Mouse (Mus musculus): ENCODE results near the gene Galnt7. TPM values are rescaled to one million over a fixed set of nuclear protein-coding genes. Genes with fewer than 3 reads are reported as not detected.

The Galnt7 gene
- total RNA-seq, 4 experiments from 2014 or later = 10.1 to 12.0 (median 10.4) TPM

DNA sequence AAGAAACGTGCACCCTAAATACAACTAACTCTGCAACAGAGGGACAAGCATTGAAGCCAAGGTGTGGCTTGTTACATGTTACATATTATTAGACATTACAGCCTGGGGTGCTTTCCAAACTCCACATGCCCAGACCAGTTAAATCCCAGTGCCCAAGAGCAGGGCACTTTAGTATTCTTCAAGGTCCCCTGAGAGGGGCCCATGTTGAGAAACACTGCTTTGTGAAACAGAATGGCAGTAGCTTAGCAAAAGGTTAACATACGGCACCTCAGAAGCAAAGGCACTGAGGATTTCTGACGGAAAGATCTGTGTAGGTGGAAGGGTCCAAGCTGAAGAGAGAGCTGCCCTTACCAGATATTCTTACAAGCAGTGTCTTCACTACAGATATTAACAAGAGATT lies 67.0 kb downstream of the Galnt7 start:
- DNase-seq (ENCODE audit: low spot score in 2 of 2) = no peak

GRCm38 (mm10) chr8:57585128-57585442 lies 67.7 kb downstream of the Galnt7 start:
- no peak for DNase-seq (ENCODE audit: low spot score in 2 of 2)

- no peak for DNase-seq (ENCODE audit: low spot score in 2 of 2)
Measured at GRCm38 (mm10) chr8:57584416-57585127, 68.3 kb downstream of the Galnt7 start.

DNA sequence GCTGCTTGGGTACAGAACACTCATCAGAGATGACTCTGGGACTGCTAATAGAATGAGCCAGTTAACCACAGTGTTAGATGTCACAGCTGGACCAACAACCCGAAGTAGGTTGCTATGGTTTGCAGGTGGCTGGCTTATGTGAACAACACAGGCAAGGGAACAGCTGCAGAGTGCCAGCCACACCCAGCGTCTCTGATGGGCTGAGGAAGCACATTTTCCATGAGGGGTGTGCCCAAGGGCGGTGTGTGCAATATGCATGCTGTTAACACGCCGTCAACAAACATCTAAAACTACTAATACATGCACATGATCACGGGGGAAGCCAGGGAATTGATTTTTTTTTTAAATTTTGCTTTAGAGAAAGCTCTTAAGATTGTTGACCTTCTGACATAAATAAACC lies 73.0 kb downstream of the Galnt7 start:
- DNase-seq (ENCODE audit: low spot score in 2 of 2) = no peak

- no peak for DNase-seq (ENCODE audit: low spot score in 2 of 2)
Measured at GRCm38 (mm10) chr8:57577301-57577700, 75.5 kb downstream of the Galnt7 start.

DNA sequence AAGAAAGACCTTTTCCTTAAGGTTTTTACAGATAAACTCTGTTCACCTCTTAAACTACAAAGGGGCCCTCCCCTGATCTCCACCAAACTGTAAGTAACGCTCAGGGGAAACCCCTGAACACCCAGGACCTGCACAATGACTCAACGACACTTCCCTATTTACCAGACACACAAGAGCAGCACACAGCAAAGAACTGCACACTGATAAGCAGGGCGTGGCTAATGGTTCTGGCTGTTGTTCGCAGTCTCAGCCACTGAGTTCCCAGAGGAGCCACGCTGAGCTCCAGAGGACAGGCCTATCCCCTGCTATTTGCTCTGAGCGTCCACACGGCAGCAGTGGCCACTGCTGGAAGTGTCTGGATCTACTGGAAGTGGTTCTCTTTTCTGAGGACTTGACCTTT lies 76.6 kb downstream of the Galnt7 start:
- DNase-seq (ENCODE audit: low spot score in 2 of 2) = no peak

- DNase-seq (ENCODE audit: low spot score in 2 of 2) = no peak
Measured at GRCm38 (mm10) chr8:57575336-57575735, 77.5 kb downstream of the Galnt7 start.

- peak in 1 of 2 experiments; percentile 54 for DNase-seq (ENCODE audit: low spot score in 2 of 2)
Measured at GRCm38 (mm10) chr8:57574398-57574797, 78.4 kb downstream of the Galnt7 start.

DNA sequence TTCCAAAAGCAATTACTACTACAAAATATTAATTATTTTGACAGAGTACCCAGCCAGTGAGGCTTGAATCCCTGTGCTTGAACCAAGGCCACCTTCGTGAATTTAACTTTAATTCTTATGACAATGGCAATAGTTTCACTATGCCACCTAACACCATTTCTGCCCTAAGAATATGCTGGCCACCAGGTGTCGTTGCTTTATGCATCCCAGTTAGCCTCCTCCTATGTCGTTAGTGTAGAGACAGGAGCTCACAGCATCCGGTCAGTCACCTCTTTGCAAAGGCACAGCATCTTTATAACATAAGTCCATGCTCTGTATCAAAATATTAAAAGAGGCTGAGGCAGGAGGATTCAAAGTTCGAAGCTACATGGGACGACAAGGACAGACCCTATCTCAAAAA lies 79.0 kb downstream of the Galnt7 start:
- no peak for DNase-seq (ENCODE audit: low spot score in 2 of 2)

DNA sequence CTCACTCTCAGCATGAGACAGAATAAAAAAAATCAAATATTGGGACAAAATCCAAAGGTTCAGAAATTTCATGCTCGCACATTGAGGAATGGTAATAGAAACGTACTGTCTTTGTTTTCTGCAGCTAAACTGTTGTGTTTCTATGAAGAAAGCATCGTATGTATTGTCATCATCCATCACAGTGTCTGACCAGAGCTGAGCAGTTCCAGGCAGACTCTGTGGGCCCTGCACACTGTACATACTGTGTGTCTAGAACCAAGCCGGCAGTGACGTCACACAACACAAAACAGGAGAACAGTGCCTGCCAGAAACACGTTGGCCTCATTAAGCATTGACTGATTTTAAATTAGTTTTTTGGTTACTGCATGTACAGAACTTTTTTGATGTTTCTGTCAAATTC lies 82.9 kb downstream of the Galnt7 start:
- no peak for DNase-seq (ENCODE audit: low spot score in 2 of 2)

DNA sequence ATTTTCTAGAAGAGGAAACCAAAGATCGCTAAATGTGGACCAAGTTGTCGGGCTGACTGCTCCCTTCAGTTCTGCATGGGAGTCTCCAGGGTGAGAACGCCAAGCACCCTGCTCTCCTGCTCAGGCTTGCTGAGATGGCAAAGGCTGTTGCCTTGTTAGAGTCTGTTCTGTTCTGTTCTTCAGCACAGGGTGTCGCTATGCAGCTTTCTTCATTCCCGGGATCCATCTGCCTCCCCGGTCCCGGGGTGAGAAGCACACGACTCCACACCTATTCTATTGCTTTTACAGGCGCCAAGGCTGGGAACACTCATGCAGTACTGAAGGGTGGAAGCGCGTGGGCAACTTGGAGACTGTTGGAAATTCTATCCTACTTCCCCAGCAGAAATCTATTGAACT lies 83.4 kb downstream of the Galnt7 start:
- peak in 1 of 2 experiments; percentile 42 for DNase-seq (ENCODE audit: low spot score in 2 of 2)

- no peak for DNase-seq (ENCODE audit: low spot score in 2 of 2)
Measured at GRCm38 (mm10) chr8:57568633-57569399, 84.0 kb downstream of the Galnt7 start.

DNA sequence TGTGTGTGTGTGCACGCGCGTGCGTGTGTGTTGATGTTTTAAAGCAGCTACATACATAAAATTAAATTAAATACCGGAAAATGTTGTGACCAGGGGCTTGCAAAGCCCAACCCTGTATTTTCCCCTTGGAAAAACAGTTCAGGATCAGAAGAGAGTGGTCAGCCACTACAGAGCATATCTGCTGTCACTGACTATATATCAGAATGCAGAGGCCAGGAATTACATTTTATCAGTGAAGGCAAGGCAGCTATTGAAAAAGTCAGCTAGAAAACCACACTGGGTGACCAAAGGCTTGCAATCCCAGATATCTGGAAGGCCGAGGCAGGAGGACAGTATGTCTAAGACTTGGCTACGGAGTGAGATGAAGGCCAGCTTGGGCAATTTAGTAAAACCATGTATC lies 84.8 kb downstream of the Galnt7 start:
- no peak for DNase-seq (ENCODE audit: low spot score in 2 of 2)

DNA sequence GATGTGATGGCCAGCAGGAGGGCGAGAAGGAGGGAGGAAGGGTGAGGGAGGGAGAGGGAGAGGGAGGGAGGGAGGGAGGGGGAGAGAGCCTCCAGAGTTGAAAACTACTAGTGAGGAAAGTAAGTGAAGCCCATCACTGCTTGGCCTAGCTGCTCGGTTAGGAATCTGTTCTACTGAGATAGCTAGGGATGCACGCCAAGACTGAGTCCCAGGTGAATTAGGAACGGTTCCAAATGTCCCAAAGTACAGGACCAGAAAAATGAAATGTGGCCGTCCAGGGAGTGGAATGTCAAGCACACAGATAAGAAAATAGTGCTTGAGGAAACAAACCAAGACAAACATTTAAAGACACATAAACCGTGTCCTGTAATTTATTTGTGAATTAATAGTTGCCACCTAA lies 87.8 kb downstream of the Galnt7 start:
- DNase-seq (ENCODE audit: low spot score in 2 of 2) = no peak

DNA sequence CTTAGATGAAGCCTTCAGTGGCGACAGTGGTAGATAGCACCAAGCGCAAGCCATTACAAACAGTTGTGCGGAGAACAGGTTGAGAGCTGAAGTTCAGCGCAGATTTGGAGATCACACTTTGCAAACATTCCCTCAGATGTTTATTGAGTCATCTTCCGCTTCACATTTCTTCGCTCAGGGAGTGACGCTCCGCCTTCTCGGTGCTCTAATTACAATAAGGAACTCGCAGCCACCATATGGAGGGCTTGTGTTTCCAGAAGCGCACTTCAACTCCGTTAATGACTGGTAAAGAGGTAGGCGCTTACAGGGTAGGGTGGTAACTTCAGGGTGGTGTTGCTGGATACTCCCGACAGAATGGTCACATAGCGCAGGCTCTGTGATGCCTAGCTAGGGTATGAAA lies 89.1 kb downstream of the Galnt7 start:
- peak in 1 of 2 experiments; percentile 53 for DNase-seq (ENCODE audit: low spot score in 2 of 2)

GRCm38 (mm10) chr8:57562741-57563140 lies 90.1 kb downstream of the Galnt7 start:
- no peak for DNase-seq (ENCODE audit: low spot score in 2 of 2)

- DNase-seq (ENCODE audit: low spot score in 2 of 2) = no peak
Measured at GRCm38 (mm10) chr8:57560926-57561325, 91.9 kb downstream of the Galnt7 start.

- no peak for DNase-seq (ENCODE audit: low spot score in 2 of 2)
Measured at GRCm38 (mm10) chr8:57552102-57553032, 100.5 kb downstream of the Galnt7 start.

- DNase-seq (ENCODE audit: low spot score in 2 of 2) = no peak
Measured at GRCm38 (mm10) chr8:57547581-57547980, 105.3 kb downstream of the Galnt7 start.

DNA sequence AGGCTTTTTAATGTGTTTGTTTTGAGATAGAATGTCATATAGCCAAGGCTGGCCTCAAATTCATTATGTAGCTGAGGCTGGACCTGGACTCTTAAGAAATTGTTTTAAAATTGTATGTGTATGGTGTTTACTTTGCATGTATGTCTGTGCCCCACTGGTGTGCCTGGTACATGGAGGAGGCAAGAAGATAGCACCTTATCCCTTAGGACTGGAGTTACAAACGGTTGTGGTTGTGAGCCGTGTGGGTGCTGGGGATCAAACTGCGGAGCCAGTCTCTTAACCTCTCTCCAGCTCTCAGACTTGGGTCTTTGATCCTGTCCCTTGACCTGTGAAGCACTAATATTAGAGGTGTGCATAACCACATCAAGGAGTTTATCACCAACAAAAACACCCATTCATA lies 106.0 kb downstream of the Galnt7 start:
- DNase-seq (ENCODE audit: low spot score in 2 of 2) = no peak

GRCm38 (mm10) chr8:57546401-57546800 lies 106.4 kb downstream of the Galnt7 start:
- DNase-seq (ENCODE audit: low spot score in 2 of 2) = no peak

DNA sequence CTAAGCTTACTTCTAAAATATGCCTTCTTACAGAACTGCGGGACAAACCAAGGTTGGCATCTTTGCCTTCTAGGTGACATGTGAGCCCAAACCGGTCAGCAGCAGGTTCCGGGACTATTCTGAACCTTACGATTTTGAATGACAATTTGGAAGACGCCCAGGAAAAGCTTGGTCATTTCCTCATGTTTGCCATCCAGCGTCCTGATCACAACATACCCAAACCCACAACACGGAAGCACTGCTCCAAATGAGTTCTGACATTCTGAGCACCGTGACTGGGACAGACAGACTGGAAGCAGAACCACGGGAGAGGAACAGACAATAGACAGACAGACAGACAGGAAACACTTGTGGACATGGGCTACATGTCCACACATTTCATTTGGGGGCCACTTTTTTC lies 111.4 kb downstream of the Galnt7 start:
- no peak for DNase-seq (ENCODE audit: low spot score in 2 of 2)
